Mouse (Mus musculus): ENCODE data around the gene Rbms2. TPM values are rescaled to one million over a fixed set of nuclear protein-coding genes. Genes with fewer than 3 reads are reported as not detected.
"Not testable (repeated sequence)": the region's sequence is repeated elsewhere in the genome, so short reads cannot be mapped to it uniquely, and the experiment has no call there.

The Rbms2 gene
- polyA plus RNA-seq, 1 experiment from 2014 or later: 33.6 TPM

GRCm38 (mm10) chr10:128167091-128167490, 13.0 kb downstream of the Rbms2 start:
- 45% methylated on average over 6 of the region's 6 CpGs for WGBS
- Histone ChIP-seq H3K4me2 (replicated peaks) (no peak overlapping the region), H3K27ac (no peak overlapping the region), H3K4me1 (no peaks in the 10 kb centered on the region), H3K4me3 (no peak overlapping the region), H3K27me3 (no peaks in the 10 kb centered on the region), H3K9me3 (no peaks in the 10 kb centered on the region), H3K36me3 (0 out of 2 replicates have a peak, but pooled peaks cover 5% of the 10 kb centered on the region), H3K9ac (no peak overlapping the region)
- no peak for ATAC-seq (ENCODE audit: insufficient number of reproducible peaks, insufficient read depth, low FRiP score, low TSS enrichment)

DNA sequence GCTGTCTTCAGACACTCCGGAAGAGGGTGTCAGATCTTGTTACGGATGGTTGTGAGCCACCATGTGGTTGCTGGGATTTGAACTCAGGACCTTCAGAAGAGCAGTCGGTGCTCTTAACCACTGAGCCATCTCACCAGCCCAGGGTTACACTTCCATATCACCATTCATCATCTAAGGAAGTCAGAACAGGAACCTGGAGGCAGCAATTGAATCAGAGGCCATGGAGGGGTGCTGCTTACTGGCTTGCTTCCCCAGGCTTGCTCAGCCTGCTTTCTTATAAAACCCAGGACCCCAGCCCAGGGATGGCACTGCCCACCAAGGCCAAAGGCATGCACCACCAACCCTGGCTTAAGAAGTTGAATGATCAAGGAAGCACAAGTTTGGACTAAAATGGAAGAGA, 14.4 kb downstream of the Rbms2 start:
- not testable (repeated sequence) for H3K4me2 ChIP-seq (replicated peaks); H3K4me1 ChIP-seq; ATAC-seq (ENCODE audit: insufficient number of reproducible peaks, insufficient read depth, low FRiP score, low TSS enrichment)

DNA sequence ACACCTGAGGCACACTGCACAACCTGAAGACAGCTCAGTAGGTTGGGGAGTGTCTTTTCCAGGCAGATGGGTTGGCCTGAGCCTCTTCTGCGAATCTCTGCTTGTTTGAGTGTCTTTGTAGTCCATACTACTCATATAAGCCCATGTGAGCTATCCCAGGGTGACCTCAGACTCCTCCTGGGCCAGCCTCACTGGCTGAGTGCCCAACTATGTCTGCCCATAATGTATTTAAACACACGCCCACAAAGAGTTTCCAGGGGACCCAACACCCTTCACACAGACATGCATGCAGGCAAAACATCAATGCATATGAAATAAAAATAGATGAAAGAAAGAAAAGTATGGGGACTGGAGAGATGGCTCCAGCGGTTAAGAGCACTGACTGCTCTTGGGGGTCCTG, 26.1 kb downstream of the Rbms2 start:
- Histone ChIP-seq H3K4me1 (peaks cover 8% of the 10 kb centered on the region), H3K27ac (no peak overlapping the region), H3K27me3 (no peaks in the 10 kb centered on the region), H3K36me3 (0 out of 2 replicates have a peak, but pooled peaks cover 9% of the 10 kb centered on the region), H3K4me2 (replicated peaks) (no peak overlapping the region), H3K4me3 (no peak overlapping the region), H3K9me3 (no peaks in the 10 kb centered on the region), H3K9ac (no peak overlapping the region)
- no peak for ATAC-seq (ENCODE audit: insufficient number of reproducible peaks, insufficient read depth, low FRiP score, low TSS enrichment)
- WGBS: 84% methylated on average over 3 of the region's 3 CpGs

More for the DNA sequence above, 14.4 kb downstream of the Rbms2 start:
- H3K36me3 ChIP-seq, H3K9me3 ChIP-seq, H3K27me3 ChIP-seq, H3K27ac ChIP-seq, H3K4me3 ChIP-seq, H3K9ac ChIP-seq: not testable (repeated sequence)
- WGBS: 89% methylated on average over 3 of the region's 3 CpGs

GRCm38 (mm10) chr10:128150941-128151340, 29.2 kb downstream of the Rbms2 start:
- H3K9ac ChIP-seq: no peak overlapping the region
- no peak overlapping the region for H3K4me2 ChIP-seq (replicated peaks)
- H3K4me1 ChIP-seq: peaks cover 8% of the 10 kb centered on the region
- H3K27me3 ChIP-seq: no peaks in the 10 kb centered on the region
- H3K36me3 ChIP-seq: peaks cover 19% of the 10 kb centered on the region
- H3K9me3 ChIP-seq: no peaks in the 10 kb centered on the region
- no peak overlapping the region for H3K4me3 ChIP-seq
- no peak overlapping the region for H3K27ac ChIP-seq
- ATAC-seq (ENCODE audit: insufficient number of reproducible peaks, insufficient read depth, low FRiP score, low TSS enrichment): no peak
- WGBS: 86% methylated on average over 14 of the region's 14 CpGs

- Histone ChIP-seq H3K27ac (peak overlapping the region; percentile 51), H3K9me3 (no peaks in the 10 kb centered on the region), H3K36me3 (peaks cover 30% of the 10 kb centered on the region), H3K4me3 (no peak overlapping the region), H3K27me3 (no peaks in the 10 kb centered on the region), H3K4me2 (replicated peaks) (peak overlapping the region; percentile 23), H3K4me1 (peaks cover 8% of the 10 kb centered on the region), H3K9ac (0 out of 2 replicates have a peak overlapping the region, but pooled peaks have one; percentile 6)
- ATAC-seq (ENCODE audit: insufficient number of reproducible peaks, insufficient read depth, low FRiP score, low TSS enrichment): peak; percentile 83
- 5% methylated on average over 5 of the region's 5 CpGs for WGBS
Observed at GRCm38 (mm10) chr10:128149592-128149991, 30.5 kb downstream of the Rbms2 start.

GRCm38 (mm10) chr10:128148789-128149365, 31.2 kb downstream of the Rbms2 start:
- no peak overlapping the region for H3K9ac ChIP-seq
- peaks cover 37% of the 10 kb centered on the region for H3K36me3 ChIP-seq
- no peak for ATAC-seq (ENCODE audit: insufficient number of reproducible peaks, insufficient read depth, low FRiP score, low TSS enrichment)
- H3K9me3 ChIP-seq: no peaks in the 10 kb centered on the region
- H3K27ac ChIP-seq: 0 out of 2 replicates have a peak overlapping the region, but pooled peaks have one; percentile 57
- 91% methylated on average over 5 of the region's 5 CpGs for WGBS
- H3K4me3 ChIP-seq: no peak overlapping the region
- H3K4me1 ChIP-seq: peaks cover 8% of the 10 kb centered on the region
- peak overlapping the region; percentile 23; the same call in 1 of the 2 replicates for H3K4me2 ChIP-seq (replicated peaks)
- H3K27me3 ChIP-seq: no peaks in the 10 kb centered on the region

DNA sequence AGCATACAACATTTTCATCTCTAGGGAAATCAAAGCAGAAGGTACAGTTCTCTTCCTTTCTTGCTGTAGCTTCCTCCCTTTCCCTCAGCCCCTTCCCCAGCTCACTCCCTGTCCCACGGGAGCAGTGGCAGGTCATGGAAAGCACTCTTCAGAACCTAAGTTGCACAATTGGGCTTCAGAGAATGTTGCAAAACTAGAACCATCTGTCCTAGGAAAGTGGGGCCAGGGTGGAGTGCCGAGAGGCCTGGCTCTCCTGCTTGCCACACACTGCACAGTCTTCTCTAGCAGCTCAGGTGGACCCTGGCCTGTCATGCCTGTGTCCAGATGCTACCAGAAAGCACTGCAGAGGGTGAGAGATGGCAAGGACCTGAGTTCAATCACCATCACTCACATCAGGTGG, 35.1 kb downstream of the Rbms2 start:
- peaks cover 7% of the 10 kb centered on the region for H3K4me1 ChIP-seq
- H3K9ac ChIP-seq: no peak overlapping the region
- H3K4me3 ChIP-seq: no peak overlapping the region
- H3K27me3 ChIP-seq: no peaks in the 10 kb centered on the region
- H3K27ac ChIP-seq: peak overlapping the region; percentile 37; the same call in 1 of the 2 replicates
- H3K4me2 ChIP-seq (replicated peaks): no peak overlapping the region
- peaks cover 66% of the 10 kb centered on the region for H3K36me3 ChIP-seq
- H3K9me3 ChIP-seq: no peaks in the 10 kb centered on the region
- ATAC-seq (ENCODE audit: insufficient number of reproducible peaks, insufficient read depth, low FRiP score, low TSS enrichment): no peak
- 41% methylated on average over 2 of the region's 2 CpGs for WGBS

DNA sequence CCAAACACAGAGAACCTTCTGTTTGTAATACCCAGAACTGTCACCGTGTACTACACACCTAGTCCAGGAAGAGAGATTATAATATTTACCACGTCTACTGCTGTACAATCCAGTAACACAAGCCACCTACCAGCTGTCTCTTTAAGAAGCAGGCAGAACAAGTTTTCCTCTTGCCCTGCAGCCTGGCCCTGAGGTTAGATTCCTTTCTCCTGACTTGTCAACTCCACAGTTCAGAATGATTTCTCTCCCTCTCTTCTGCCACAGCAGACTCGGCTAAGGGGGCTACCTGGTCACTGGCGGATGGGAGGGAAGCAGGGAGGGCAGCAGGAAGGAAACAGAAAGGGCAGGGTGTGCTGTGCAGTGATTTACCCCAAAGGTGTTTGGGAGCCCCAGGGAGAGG, 36.4 kb downstream of the Rbms2 start:
- Histone ChIP-seq H3K4me2 (replicated peaks) (no peak overlapping the region), H3K27me3 (no peaks in the 10 kb centered on the region), H3K4me1 (no peaks in the 10 kb centered on the region), H3K9ac (no peak overlapping the region), H3K27ac (no peak overlapping the region), H3K36me3 (peaks cover 64% of the 10 kb centered on the region), H3K9me3 (no peaks in the 10 kb centered on the region), H3K4me3 (no peak overlapping the region)
- ATAC-seq (ENCODE audit: insufficient number of reproducible peaks, insufficient read depth, low FRiP score, low TSS enrichment): no peak
- WGBS: 74% methylated on average over 4 of the region's 4 CpGs

GRCm38 (mm10) chr10:128142165-128142564, 37.9 kb downstream of the Rbms2 start:
- WGBS: 74% methylated on average over 2 of the region's 2 CpGs
- ATAC-seq (ENCODE audit: insufficient number of reproducible peaks, insufficient read depth, low FRiP score, low TSS enrichment): no peak
- no peak overlapping the region for H3K27ac ChIP-seq
- H3K9ac ChIP-seq: no peak overlapping the region
- peaks cover 75% of the 10 kb centered on the region for H3K36me3 ChIP-seq
- no peaks in the 10 kb centered on the region for H3K9me3 ChIP-seq
- H3K4me3 ChIP-seq: no peak overlapping the region
- H3K4me1 ChIP-seq: no peaks in the 10 kb centered on the region
- H3K27me3 ChIP-seq: no peaks in the 10 kb centered on the region
- no peak overlapping the region for H3K4me2 ChIP-seq (replicated peaks)

DNA sequence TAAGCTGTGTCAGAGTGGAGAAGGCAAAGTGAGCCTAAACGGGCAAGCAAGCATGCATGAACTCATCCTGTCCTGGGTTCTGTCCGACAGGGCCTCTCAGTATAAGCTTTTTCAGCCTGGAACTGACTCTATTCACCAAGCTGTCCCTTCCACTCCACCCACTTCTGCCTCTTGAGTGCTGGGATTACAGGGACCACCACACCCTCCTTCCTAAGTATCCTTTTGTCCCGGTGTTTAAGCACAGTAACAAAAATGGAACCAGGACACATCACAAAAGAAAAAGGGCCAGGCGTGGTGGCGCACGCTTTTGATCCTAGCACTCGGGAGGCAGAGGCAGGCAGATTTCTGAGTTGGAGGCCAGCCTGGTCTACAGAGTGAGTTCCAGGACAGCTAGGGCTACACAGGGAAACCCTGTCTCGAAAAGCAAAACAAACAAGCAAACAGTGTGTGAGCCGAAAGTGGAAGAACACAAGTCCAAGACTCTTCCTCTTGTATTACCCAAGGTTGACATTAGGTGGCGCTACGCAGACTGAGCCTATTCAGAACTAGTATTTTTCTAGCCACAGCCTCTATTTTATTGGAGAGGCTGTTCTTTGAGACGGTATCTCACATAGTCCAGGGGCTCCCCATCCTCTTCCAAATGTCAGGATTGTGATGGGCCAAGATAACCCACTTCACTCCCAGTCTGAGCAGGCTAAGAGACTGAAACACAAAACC, 39.7 kb downstream of the Rbms2 start:
- Histone ChIP-seq H3K4me1 (no peaks in the 10 kb centered on the region), H3K4me3 (no peak overlapping the region), H3K27ac (no peak overlapping the region), H3K9ac (no peak overlapping the region), H3K36me3 (peaks cover 72% of the 10 kb centered on the region), H3K27me3 (no peaks in the 10 kb centered on the region), H3K4me2 (replicated peaks) (no peak overlapping the region), H3K9me3 (no peaks in the 10 kb centered on the region)
- WGBS: 71% methylated on average over 12 of the region's 12 CpGs
- no peak for ATAC-seq (ENCODE audit: insufficient number of reproducible peaks, insufficient read depth, low FRiP score, low TSS enrichment)

- ATAC-seq (ENCODE audit: insufficient number of reproducible peaks, insufficient read depth, low FRiP score, low TSS enrichment): no peak
- H3K4me3 ChIP-seq: no peak overlapping the region
- no peaks in the 10 kb centered on the region for H3K9me3 ChIP-seq
- H3K9ac ChIP-seq: no peak overlapping the region
- H3K27ac ChIP-seq: no peak overlapping the region
- WGBS: 87% methylated on average over 6 of the region's 6 CpGs
- no peaks in the 10 kb centered on the region for H3K27me3 ChIP-seq
- H3K36me3 ChIP-seq: peaks cover 65% of the 10 kb centered on the region
- H3K4me1 ChIP-seq: no peaks in the 10 kb centered on the region
- no peak overlapping the region for H3K4me2 ChIP-seq (replicated peaks)
Observed at GRCm38 (mm10) chr10:128135374-128135773, 44.7 kb downstream of the Rbms2 start.

DNA sequence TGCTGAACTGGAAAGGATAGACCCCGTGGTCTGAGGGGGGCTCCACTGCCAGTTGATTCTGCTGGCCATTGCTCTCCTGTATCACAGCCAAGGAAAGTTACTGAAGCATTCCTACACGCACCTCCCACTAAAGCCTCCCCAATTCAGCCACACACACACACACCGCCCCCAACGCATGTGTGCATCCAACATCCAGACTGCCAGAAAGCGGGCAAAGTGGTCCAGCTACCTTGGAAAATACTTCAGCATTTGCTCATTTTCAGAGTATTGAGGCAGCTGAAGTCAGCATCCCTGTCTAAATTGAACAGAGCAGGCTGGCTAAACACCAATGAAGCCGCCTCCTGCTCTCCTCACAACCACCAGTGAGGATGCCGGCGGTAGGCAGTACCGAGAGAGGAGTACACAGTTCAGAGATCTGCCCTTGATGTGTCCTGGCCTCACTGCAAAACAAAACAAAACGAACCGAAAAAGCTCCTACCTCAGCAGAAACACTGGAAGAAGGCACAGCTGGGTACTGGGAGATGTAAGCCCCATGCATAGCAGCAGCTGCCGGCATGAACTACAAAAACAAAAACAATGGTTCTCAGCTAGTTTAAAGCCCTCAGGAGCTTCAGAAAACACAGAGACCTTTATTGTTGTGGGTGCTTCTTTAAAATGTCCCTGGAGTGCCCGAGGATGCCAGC, 46.3 kb downstream of the Rbms2 start:
- peaks cover 73% of the 10 kb centered on the region for H3K36me3 ChIP-seq
- no peak overlapping the region for H3K4me2 ChIP-seq (replicated peaks)
- H3K27me3 ChIP-seq: no peaks in the 10 kb centered on the region
- H3K4me3 ChIP-seq: no peak overlapping the region
- no peak overlapping the region for H3K27ac ChIP-seq
- no peak overlapping the region for H3K9ac ChIP-seq
- no peak for ATAC-seq (ENCODE audit: insufficient number of reproducible peaks, insufficient read depth, low FRiP score, low TSS enrichment)
- no peaks in the 10 kb centered on the region for H3K4me1 ChIP-seq
- 43% methylated on average over 13 of the region's 13 CpGs for WGBS
- no peaks in the 10 kb centered on the region for H3K9me3 ChIP-seq

Measured in embryonic facial prominence, embryonic 12.5 days (tissue).